Mouse (Mus musculus) megakaryocyte, embryonic 14.5 days (primary cell): ENCODE data around the gene Rnpepl1.
"Not testable (repeated sequence)": the region's sequence is repeated elsewhere in the genome, so short reads cannot be mapped to it uniquely, and the experiment has no call there.

ENCODE experiments used
- FLI1 ChIP-seq: IDR thresholded peaks from 2 replicates; pipeline ENCODE4 v1.6.1; 2012; ENCODE audit warnings: low read length, inconsistent platforms, mixed read lengths
- GATA1 ChIP-seq: IDR thresholded peaks from 3 replicates; pipeline ENCODE4 v1.6.1; 2012; ENCODE audit warnings: mixed read lengths, low read length, inconsistent platforms, borderline replicate concordance

- TF ChIP-seq GATA1, FLI1: not testable (repeated sequence)
Observed at GRCm38 (mm10) chr1:92956571-92957335, 46.2 kb downstream of the Rnpepl1 start.
